Mouse (Mus musculus) layer of hippocampus, postnatal 25 days (tissue): ENCODE data around the gene Gjd3. TPM values are rescaled to one million over a fixed set of nuclear protein-coding genes. Genes with fewer than 3 reads are reported as not detected.
A peak's percentile ranks its signal among the peaks of the same experiment; 100 is the strongest.

Source experiments
- DNase-seq, 2 experiments: peaks; one replicate each; pipeline ENCODE4 v3.0.0; 2022; ENCODE audit warnings: mixed read lengths in 2 of 2, low spot score in 1 of 2; ENCODE audit errors: extremely low spot score in 1 of 2
- total RNA-seq, 2 experiments: library from RNA; stranded (reverse); gene quantifications; 2 replicates each; pipeline ENCODE4 v1.2.3; 2021

Gjd3 gene
- total RNA-seq, 2 experiments from 2014 or later: 1.5 to 2.3 TPM

DNA sequence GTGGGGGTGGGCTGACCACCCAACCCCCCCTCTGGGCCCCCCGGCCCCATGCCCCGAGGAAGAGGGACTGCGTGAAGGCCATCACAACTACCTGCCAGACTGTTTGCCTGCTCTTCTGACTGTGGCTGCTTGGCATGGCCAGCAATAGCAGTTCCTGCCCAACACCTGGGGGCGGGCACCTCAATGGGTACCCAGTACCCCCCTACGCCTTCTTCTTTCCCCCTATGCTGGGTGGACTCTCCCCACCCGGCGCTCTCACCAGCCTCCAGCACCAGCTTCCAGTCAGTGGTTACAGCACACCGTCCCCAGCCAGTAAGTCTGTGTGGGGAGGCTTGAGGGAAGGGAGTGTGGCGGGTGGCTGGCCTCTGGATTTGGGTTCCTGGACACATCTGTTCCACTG lies 32.3 kb downstream of the Gjd3 start:
- no peak for DNase-seq

GRCm38 (mm10) chr11:98949958-98950460 lies 32.8 kb downstream of the Gjd3 start:
- no peak for DNase-seq

GRCm38 (mm10) chr11:98949242-98949957 lies 33.4 kb downstream of the Gjd3 start:
- DNase-seq: no peak

- DNase-seq: no peak
Observed at GRCm38 (mm10) chr11:98947969-98948569, 34.7 kb downstream of the Gjd3 start.

DNA sequence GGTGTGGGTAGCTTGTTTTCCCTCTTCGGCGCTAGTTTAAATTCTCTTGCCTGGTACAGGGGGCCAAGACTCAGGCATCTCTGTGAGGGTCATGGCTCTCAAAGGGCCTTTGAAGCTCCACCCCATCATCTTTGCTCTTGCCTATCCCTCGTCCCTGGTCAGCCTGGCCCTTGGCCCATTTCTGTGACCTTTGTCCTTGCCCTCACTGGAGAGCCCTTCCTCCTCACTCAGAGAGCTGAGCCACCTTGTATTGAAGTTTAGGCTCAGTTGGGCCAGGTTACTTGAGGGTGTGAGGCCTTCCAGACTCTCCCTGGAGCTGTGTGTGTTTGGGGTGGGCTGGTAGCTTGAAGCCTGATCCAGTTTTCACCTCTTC lies 37.2 kb downstream of the Gjd3 start:
- DNase-seq: no peak

- no peak for DNase-seq
Observed at GRCm38 (mm10) chr11:98944897-98945604, 37.8 kb downstream of the Gjd3 start.

DNA sequence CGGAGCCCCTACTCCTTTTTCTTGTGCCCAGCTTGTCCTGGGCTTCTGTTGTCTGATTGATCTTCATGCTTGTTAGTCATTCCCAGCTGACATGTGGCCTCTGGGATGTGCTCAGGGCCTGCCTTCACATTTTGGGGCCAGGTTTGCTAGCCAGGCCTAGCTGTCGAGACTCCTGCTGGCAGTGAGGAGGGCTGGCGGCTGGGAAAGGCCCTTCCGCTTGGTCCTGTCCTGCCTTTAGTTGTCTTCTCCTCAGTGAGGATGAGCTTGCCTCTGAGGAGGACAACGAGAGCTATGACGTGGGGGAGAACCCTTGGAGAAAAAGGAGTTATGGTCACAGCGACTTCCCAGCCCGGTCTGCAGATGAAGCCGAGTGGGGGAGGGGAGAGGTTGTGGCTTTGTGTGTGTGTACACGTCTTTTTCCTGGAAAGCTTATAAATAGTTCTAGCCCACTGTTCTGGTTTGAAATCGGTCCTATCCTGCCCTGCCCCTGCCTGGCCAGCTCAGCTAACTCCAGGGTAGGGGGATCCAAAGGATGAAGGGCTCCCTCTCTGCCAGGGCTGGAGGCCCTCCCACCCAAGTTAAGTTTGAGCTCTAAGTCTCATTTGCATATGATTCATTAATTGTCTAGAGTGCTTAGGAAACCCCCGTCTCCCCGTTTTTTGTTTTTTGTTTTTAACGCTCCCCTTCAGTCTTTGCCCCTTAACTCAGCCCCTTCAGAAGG lies 38.9 kb downstream of the Gjd3 start:
- no peak for DNase-seq

GRCm38 (mm10) chr11:98942923-98943641 lies 39.7 kb downstream of the Gjd3 start:
- DNase-seq: no peak

- DNase-seq: no peak
Observed at GRCm38 (mm10) chr11:98942555-98942922, 40.3 kb downstream of the Gjd3 start.

DNA sequence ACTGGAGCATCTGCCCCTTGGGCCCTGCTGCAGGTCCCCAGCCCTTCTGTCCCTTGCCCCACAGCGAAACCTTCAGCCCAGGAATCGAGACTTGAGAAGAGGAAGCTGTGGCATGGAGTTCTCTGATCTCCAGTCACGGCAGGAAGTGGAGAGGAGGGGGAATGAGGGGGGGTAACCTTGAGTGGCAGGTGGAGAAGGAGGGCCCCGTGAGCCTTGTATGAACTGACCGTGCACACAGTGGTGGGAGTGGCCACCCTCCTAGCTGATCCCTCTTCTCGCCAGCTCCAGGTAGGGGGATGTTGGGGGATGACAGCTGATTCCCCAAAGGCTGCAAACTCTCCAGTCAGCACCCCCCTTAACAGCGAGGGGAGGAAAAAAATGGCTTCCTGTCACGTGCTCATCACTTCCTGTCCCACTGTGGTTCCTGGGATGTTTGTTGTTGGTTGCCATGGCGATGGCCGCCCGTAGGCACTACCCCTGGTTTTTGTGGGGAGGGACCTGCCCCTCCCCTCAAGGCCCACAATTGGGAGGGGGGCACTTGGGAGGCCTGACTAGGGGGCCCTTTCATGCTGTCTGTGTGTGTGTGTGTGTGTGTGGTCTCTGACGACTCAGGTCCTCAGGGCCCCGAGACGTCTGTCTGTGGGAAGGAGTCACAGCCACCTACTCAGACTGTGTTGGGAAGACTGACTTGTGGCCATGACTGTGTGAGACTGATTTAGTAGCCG lies 40.8 kb downstream of the Gjd3 start:
- DNase-seq: no peak

DNA sequence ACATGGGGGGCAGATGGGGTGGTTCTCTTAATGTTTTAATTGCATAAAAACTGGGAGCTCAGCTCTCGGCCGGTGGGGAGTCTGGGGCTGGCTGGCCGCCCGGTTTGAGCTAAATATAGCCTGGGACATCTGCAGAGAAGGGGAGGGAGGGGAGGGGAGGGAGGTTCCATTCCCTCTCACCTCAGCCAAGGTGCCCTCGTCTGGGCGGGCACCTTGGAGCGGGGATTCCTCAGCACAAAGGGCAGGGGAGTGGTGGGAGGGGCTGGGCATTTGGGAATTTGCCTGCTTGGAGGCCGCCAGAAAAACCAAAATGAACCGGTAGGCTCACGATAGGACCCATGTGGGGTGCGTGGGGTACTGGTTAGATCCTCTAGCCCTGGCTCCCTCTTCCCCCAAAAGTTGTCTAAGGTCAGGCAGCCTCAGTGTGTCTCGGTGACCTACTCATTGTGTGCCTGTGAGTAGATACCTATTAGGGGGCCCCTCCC lies 41.4 kb downstream of the Gjd3 start:
- peak in 1 of 2 experiments; percentile 67 for DNase-seq

DNA sequence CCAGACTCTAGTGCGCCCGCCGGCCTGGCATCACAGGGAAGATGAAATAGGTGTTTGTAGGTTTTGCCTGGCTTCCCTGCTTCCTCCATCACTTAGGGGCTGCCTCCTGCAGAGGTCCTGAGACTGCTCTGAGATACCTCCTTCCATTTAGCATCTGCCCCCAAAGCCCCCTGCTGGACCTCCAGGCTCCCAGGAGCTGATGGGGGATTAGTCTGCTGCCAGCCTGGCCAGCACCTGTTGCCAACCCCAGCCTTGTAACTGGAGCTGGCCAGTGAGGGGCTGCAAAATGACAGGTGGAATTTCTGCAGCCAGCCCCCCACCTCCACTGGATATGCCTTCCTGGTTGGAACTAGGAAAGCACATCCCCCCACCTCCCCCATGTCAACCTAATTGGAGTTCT lies 42.0 kb downstream of the Gjd3 start:
- no peak for DNase-seq

DNA sequence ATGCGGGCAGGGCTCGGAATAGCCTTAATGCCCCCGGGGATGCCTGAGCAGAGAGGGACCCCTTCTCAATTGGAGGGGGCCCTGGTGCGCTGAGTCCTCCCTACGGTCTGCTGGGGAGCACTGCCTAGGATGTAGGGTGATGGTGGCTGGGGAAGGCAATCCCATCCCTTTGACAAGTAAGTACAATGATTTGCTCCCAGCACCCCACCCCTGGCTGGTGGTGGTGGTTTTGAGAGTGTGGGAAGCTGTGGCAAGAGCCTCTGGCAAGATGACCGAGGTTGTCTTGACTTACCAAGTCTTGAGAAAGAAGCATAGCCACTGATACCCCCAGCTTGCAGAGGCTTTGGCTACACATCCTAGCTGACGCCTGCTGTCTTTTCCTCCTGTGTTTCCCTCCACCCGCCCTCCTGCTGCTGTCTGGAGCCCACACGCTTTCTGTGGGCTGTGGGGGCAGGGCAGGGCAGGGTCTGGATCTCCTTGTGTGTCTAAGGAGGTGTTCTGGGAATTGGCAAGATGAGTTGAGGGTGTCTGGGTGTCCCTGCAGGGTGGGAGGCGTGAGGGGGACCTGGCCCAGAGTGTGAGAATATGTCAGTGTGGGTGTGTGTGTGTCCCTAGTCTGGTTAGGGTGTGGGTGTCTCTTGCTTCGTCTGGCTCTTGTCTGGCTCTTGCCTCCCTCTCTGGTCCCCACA lies 42.7 kb downstream of the Gjd3 start:
- DNase-seq: no peak

DNA sequence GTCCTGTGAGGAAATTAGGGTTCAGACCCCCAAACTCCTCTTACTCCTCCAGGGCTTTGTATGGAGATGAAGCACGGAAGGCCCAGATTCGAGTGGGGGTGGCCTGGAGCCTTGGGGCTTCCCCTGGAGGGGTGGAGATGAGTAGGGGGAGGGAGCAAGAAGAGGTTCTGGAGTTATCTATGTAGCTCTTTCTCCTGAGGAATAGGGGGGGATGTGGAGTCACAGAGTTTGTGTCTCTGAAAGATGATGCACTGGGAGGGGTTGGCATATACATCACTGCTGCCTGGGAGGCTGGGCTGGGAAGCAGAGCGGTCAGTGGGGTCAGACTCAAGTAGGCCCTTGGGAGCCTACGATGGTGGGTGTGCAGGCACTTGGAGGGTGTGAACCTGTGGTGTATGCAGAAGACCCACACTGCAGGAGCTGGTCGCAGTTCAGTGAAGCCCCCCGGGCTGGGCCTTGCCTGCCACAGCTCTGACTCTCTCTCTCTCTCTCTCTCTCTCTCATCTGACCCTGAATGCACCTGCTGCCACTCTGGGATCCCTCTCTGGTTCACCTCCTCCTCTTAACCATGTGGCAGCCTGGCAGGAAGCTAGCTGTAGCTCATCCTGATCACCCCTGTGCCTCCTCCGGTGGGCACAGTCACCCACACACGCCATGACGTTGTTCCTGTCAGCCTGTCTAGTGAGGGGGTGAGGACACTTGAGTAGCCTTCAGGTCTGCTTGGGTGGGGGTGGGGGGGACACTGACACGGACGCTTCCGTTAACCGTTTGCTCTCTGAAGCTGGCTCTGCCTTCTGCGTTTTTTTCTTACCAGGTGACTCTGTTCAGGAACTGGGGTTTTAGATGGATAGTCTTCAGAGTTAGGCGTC lies 43.5 kb downstream of the Gjd3 start:
- no peak for DNase-seq

GRCm38 (mm10) chr11:98938701-98939083 lies 44.1 kb downstream of the Gjd3 start:
- DNase-seq: no peak

DNA sequence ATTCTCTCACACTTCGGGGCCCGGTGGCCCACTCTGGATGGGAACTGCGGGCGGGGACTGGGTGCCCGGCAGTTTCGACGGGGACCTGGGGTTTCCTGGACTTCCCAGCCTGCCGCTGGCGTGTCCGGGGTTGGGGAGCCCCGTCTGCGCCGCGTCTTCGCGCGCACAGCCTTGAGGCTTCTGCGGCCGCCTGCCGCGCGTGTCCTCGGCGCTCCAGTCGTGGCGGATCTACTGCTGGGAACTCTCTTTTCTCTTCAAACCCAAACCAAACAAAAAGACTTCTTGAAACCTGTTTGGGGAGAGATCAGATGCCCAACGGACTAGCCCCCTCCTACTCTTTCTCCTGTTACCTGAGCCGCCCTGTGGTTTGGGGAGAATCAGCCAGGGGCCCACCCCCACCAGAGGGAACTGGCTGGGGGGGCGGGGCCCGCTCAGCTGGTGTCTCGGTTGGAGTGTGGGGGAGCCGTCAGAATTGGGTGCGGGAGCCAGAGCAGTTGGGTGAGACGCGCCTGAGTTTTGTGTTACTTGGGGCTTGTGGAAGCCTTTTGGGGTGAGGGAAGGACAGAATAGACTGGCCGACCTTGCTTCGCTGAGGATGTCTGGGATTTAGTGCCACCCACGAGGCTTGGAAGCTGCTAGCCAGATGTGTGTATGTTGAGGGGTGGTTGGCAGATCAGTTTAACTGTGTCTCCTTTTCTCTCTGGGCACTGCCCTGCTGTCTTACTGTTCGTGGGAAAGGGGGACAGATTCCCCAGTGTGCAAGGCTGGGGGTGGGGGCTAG lies 44.7 kb downstream of the Gjd3 start:
- DNase-seq: no peak

GRCm38 (mm10) chr11:98937410-98937913 lies 45.4 kb downstream of the Gjd3 start:
- DNase-seq: no peak
